Mouse (Mus musculus) lung, postnatal 0 days (tissue): ENCODE results near the gene Adh1.

Source experiments
- CTCF ChIP-seq: IDR thresholded peaks from 2 replicates; pipeline ENCODE4 v1.5.1; 2016; ENCODE audit warnings: antibody characterized with exemption, mild to moderate bottlenecking
- EP300 ChIP-seq: IDR thresholded peaks from 2 replicates; pipeline ENCODE4 v1.6.1; 2016; ENCODE audit warnings: antibody characterized with exemption, mild to moderate bottlenecking, control low read depth

GRCm38 (mm10) chr3:138248011-138248410 is 12.8 kb upstream of the Adh1 start:
- TF ChIP-seq CTCF (no peak), EP300 (no peak)
